Mouse (Mus musculus) cerebellum, adult 2 months (tissue): ENCODE results near the gene Taz. TPM values are rescaled to one million over a fixed set of nuclear protein-coding genes. Genes with fewer than 3 reads are reported as not detected.

Source experiments
- DNase-seq, 2 experiments: peaks; one replicate each; pipeline ENCODE4 v3.0.0; 2021
- H3K27ac ChIP-seq: fragments of 200-500 bp; 2 replicates; pipeline ENCODE4 v1.5.1; 2012; ENCODE audit warnings: low read length, control low read depth, inconsistent platforms; ENCODE audit not compliant: insufficient read depth
- H3K27me3 ChIP-seq: fragments of 200-500 bp; 2 replicates; pipeline ENCODE4 v1.6.1; 2012; ENCODE audit warnings: inconsistent platforms, mild to moderate bottlenecking, low read length, moderate library complexity; ENCODE audit not compliant: control insufficient read depth, insufficient read depth
- H3K4me1 ChIP-seq: fragments of 200-500 bp; 2 replicates; pipeline ENCODE4 v1.6.1; 2011; ENCODE audit warnings: low read length; ENCODE audit not compliant: control insufficient read depth, insufficient read depth
- H3K4me3 ChIP-seq: fragments of 200-500 bp; replicated peaks from 2 replicates; pipeline ENCODE3; 2011; ENCODE audit warnings: mild to moderate bottlenecking, low read depth, low read length, control low read depth; ENCODE audit not compliant: insufficient read depth
- CTCF ChIP-seq: fragments of 200-500 bp; IDR thresholded peaks from 2 replicates; pipeline ENCODE4 v1.5.1; 2011; ENCODE audit warnings: low read depth, mild to moderate bottlenecking, control low read depth, low read length, moderate library complexity, borderline replicate concordance; ENCODE audit not compliant: insufficient read depth
- POLR2A ChIP-seq: fragments of 200-500 bp; IDR thresholded peaks from 2 replicates; pipeline ENCODE4 v1.6.1; 2011; ENCODE audit warnings: low read length, control low read depth, borderline replicate concordance; ENCODE audit not compliant: insufficient read depth
- WGBS: fragments of 180-500 bp; shearing (Covaris S2); methylation state at CpG from one replicate; pipeline ENCODE4 v1.1.7; 2018; 5-methylcytosine and 5-hydroxymethylcytosine counted together
- polyA plus RNA-seq: library from polyadenylated mRNA; depleted of rRNA; stranded (reverse); fragments of >200 nt; gene quantifications from 2 replicates; pipeline ENCODE4 v1.2.3, GENCODE M21; 2012

Gene Taz
- polyA plus RNA-seq, 1 experiment: 99.4 TPM

DNA sequence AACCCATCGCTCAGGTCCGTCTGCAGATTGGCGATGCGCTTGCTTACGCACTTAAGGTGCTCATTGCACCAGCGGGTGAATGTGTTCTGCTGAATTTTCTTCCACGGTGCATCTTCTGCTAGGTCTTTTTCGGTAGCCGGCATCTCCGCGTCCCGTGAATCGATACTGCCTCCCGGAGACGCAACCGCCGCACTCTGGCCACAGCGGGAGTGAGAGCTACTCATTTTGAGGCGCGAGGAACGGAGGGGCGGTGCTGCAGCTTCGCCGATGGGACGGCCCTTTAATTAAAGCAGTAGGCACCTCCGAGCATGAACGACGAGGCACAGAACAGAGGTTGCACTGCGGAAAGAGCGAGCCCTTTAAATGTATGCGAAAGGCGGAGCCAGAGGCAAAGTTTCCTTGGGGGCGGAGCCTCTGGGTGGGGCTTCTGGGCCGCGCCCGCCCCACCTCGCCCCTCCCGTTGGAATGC, 35.5 kb upstream of the Taz start:
- WGBS: 10% methylated on average over 36 of the region's 38 CpGs
- Histone ChIP-seq H3K4me3 (peak overlapping the region; percentile 92), H3K27ac (peak overlapping the region; percentile 72), H3K27me3 (no peaks in the 10 kb centered on the region), H3K4me1 (peaks cover 5% of the 10 kb centered on the region; the same call in 1 of the 2 replicates)
- no peak for TF ChIP-seq CTCF
- TF ChIP-seq POLR2A: peak; percentile 80
- peak; percentile 85 to 92 for DNase-seq

DNA sequence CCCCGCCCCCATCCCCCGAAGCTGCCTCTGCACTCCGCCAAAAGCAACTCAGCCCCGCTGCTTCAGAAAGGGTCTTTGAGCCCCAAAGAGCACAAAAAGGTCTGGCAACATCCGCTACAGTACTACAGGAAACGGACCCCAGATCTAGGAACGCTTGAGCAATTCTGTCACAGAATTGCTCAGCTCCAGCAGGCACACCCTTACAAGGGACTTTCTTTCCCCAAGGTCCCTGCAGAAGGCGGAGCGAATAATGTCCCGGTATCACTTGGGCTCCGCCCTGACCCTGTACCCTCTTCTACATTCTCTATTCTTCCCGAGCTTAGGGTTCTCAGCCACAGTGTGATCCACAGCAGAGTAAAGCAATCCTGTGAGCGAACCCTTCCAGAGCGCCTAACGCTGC, 35.0 kb upstream of the Taz start:
- 4% methylated on average over 15 of the region's 15 CpGs for WGBS
- TF ChIP-seq POLR2A: no peak
- TF ChIP-seq CTCF: no peak
- Histone ChIP-seq H3K27me3 (no peaks in the 10 kb centered on the region), H3K27ac (no peak overlapping the region), H3K4me3 (peak overlapping the region; percentile 76), H3K4me1 (peaks cover 5% of the 10 kb centered on the region; the same call in 1 of the 2 replicates)
- no peak for DNase-seq

DNA sequence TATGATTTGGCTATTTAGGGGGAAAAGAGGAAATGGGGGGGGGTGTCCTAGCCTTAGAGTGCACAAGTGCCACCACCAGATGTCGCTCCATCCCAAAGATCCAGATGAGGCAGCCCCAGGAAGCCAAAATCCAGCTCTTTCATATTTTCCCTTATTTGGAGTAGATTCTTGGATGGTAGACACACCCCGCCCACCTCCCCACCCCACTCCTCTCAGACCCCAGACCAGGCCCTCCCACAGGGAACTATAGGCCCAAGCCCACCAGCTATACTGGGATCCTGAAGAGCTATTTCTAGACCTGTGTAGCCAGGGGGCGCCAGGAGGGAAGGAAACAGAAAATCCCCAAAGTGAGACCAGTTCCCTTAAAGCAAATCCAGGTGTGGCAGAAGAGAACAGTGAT, 33.1 kb upstream of the Taz start:
- 15% methylated on average over 3 of the region's 3 CpGs for WGBS
- TF ChIP-seq POLR2A (no peak), CTCF (peak; percentile 47; the same call in 1 of the 2 replicates)
- H3K27me3 ChIP-seq: no peaks in the 10 kb centered on the region
- DNase-seq: peak; percentile 45 to 64
- peaks cover 5% of the 10 kb centered on the region; the same call in 1 of the 2 replicates for H3K4me1 ChIP-seq
- peak overlapping the region; percentile 31 for H3K4me3 ChIP-seq
- H3K27ac ChIP-seq: peak overlapping the region; percentile 54; the same call in 1 of the 2 replicates

DNA sequence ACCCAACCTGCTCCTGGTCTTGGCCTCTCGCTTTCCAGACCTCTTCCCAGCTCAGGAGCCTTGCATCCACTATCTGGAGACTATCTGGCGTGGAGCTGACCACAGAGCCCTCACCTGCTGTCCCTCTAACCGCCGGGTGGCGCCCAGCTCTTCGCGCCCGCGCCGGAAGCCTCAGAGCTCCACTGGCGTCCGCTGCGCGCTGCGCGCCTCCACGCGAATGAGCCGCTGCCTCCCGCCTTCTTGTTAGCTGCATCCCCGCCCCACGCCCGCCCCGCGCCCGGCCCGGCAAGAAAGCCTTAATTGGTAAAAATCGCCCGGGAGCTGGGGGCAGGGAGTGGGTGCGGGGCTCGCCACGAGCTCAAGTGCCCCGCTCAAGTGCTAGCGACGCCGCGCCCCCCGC, 32.1 kb upstream of the Taz start, which contains the start of gene Flna:
Gene Flna, minus strand, starts transcription at position 206 of the 400 bp plus-strand sequence.
- H3K27ac ChIP-seq: peak within 1 kb of the TSS; percentile 93
- no peaks in the 10 kb centered on the region for H3K27me3 ChIP-seq
- 0 out of 2 replicates have a peak, but pooled peaks have one; percentile 37 for TF ChIP-seq POLR2A
- peak; percentile 28; the same call in 1 of the 2 replicates for TF ChIP-seq CTCF
- peaks cover 5% of the 10 kb centered on the region; the same call in 1 of the 2 replicates for H3K4me1 ChIP-seq
- peak; percentile 79 to 83 for DNase-seq
- WGBS: 8% methylated on average over 35 of the region's 38 CpGs
- H3K4me3 ChIP-seq: peak within 1 kb of the TSS; percentile 74

DNA sequence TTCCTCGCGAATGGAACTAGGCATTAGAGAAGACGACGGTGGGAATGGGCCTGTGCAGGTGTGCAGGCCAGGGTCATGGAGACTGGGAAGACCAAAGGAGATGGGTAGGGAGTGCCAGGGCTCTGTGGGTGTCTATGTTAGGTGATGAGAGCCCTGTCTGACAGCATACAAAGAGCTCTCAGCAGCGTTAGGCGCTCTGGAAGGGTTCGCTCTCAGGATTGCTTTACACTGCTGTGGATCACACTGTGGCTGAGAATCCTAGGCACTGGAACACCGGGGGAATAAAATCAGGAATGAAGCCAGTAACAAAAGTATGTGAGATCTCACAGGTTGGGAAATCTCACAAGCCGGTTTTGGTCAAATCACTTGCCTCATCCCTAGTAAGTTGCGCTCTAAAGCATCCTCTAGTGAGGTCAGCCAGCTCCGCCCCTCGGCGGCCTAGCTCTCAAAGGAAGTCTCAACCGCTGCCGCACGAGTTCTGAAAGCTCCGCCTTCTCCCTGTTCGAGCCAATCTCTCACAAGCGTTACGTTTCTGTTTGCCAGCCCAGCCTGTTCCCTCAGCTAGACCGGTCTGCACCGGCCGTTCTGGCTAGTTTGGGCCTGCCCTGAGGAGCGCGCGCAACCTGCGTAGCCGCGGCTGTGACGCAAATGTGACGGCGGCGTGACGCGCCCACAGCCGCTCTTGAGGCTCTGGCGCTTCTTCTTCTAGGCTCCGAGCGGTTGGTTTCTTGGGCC, 27.4 kb upstream of the Taz start, which contains the start of gene Emd:
Gene Emd, plus strand, starts transcription at position 535 of the 735 bp plus-strand sequence.
- H3K4me1 ChIP-seq: peaks cover 5% of the 10 kb centered on the region; the same call in 1 of the 2 replicates
- peak; percentile 56; the same call in 1 of the 2 replicates for TF ChIP-seq POLR2A
- no peak for TF ChIP-seq CTCF
- peak; percentile 87 to 95 for DNase-seq
- peak within 1 kb of the TSS; percentile 99 for H3K27ac ChIP-seq
- peak within 1 kb of the TSS; percentile 98 for H3K4me3 ChIP-seq
- 11% methylated on average over 39 of the region's 39 CpGs for WGBS
- no peaks in the 10 kb centered on the region for H3K27me3 ChIP-seq

DNA sequence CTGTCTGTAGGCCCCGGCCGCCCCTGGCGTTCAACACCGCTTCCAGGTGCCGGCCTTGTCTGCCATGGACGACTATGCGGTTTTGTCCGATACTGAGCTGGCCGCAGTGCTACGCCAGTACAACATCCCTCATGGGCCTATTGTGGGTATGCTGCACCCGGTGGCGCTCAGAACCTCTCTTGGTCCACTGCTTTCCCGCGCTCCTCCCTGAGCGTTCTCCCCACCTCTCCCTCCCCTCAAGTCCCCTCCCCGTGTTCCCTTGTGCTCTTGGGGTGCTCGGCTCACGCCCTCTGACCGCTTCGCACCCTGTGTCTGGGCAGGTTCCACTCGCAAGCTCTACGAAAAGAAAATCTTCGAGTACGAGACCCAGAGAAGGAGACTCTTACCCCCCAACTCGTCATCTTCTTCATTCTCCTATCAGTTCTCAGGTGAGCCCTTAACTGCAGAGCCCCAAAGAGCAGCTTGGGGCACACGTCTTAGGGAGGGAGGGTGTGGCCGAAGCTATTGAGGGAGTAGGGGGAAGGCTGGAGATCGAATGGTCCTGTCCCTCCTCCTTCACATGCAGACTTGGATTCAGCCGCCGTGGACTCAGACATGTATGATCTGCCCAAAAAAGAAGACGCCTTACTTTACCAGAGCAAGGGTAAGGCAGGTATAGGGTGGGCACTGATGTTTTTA, 26.7 kb upstream of the Taz start:
- peak overlapping the region; percentile 98 for H3K4me3 ChIP-seq
- H3K4me1 ChIP-seq: peaks cover 3% of the 10 kb centered on the region; the same call in 1 of the 2 replicates
- TF ChIP-seq POLR2A: no peak
- TF ChIP-seq CTCF: no peak
- WGBS: 16% methylated on average over 31 of the region's 31 CpGs
- no peak for DNase-seq
- peak overlapping the region; percentile 99 for H3K27ac ChIP-seq
- no peaks in the 10 kb centered on the region for H3K27me3 ChIP-seq

DNA sequence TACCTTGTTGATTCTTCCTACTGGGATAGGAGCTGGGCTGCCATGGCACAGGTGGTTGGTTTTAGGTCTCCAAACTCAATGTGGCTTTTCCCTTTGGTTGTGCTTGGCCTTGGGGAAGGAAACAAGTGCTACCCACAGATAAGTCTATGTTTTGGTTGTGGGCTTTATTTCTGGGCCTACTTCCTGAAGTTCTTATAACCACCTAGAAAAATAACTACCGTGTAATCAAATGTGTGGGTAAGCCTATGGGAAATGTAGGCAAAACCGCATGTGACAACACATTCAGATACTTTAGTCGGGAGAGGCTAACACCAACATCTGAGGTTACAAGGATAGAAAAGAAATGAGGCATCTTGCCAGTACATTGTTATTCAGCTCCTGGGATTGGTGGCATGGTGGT, 24.0 kb upstream of the Taz start:
- DNase-seq: no peak
- WGBS: 89% methylated on average over 3 of the region's 3 CpGs
- H3K4me3 ChIP-seq: no peak overlapping the region
- H3K27me3 ChIP-seq: no peaks in the 10 kb centered on the region
- TF ChIP-seq POLR2A: no peak
- no peak for TF ChIP-seq CTCF
- no peak overlapping the region for H3K27ac ChIP-seq
- H3K4me1 ChIP-seq: no peaks in the 10 kb centered on the region
